Comparison of ENCODE assay signal across 8 mouse cellular contexts in the genomic region with DNA sequence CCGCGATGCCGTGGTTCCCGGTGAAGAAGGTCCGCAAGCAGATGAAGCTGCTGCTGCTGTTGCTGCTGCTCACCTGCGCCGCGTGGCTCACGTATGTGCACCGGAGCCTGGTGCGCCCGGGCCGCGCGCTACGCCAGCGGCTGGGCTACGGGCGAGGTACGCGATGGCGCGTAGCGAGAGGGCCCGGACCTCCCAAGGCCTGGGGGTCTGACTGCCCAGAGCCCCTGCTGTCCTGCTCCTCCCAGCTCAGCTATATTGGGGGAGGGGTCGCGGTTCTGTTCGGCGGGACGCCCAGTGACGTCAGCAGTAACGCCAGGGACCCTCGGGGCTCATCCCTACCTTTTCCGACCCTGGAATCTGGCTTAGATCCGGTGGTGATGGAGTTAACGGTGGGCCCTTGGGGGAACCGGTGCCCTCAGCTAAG. TPM values are rescaled to one million over a fixed set of nuclear protein-coding genes. Genes with fewer than 3 reads are reported as not detected.
DNase-seq lines count a peak whose midpoint lies in the region; ATAC-seq lines count a peak whose summit lies in the region.

No protein-coding gene starts in this region.

- no peaks in the 10 kb centered on the region for H3K27me3 ChIP-seq in intestine, embryonic 14.5 days (replicated peaks; ENCODE audit: control insufficient read depth, insufficient read depth, low read length)
- no peaks in the 10 kb centered on the region for H3K27me3 ChIP-seq in neural tube, embryonic 12.5 days (replicated peaks)

- H3K9ac ChIP-seq in intestine, embryonic 14.5 days (ENCODE audit: low read length): peak overlapping the region; percentile 83
- H3K9ac ChIP-seq in neural tube, embryonic 12.5 days: peak overlapping the region; percentile 95

- WGBS in intestine, embryonic 14.5 days: under 1% methylated on average over 36 of the region's 37 CpGs
- WGBS in neural tube, embryonic 12.5 days: under 1% methylated on average over 37 of the region's 37 CpGs

- H3K4me3 ChIP-seq in intestine, embryonic 14.5 days (ENCODE audit: low read depth, low read length): peak overlapping the region; percentile 74
- H3K4me3 ChIP-seq in neural tube, embryonic 12.5 days: peak overlapping the region; percentile 87

- peaks cover 15% of the 10 kb centered on the region; the same call in 1 of the 2 replicates for H3K4me1 ChIP-seq in intestine, embryonic 14.5 days (replicated peaks; ENCODE audit: control insufficient read depth, insufficient read depth, low read length)
- peaks cover 22% of the 10 kb centered on the region for H3K4me1 ChIP-seq in neural tube, embryonic 12.5 days

- ATAC-seq in cerebellum, adult (ENCODE audit: insufficient number of reproducible peaks, low FRiP score, low TSS enrichment): no peak
- ATAC-seq in intestine, embryonic 14.5 days (replicated peaks; ENCODE audit: low FRiP score, low TSS enrichment, low read depth): peak; percentile 59
- peak; percentile 64 for ATAC-seq in neural tube, embryonic 12.5 days (ENCODE audit: low FRiP score, low read depth)

- H3K36me3 ChIP-seq in intestine, embryonic 14.5 days (ENCODE audit: control insufficient read depth, insufficient read depth, low read length): peaks cover 15% of the 10 kb centered on the region
- peaks cover 34% of the 10 kb centered on the region for H3K36me3 ChIP-seq in neural tube, embryonic 12.5 days

- peak overlapping the region; percentile 97 for H3K4me2 ChIP-seq in intestine, embryonic 14.5 days (ENCODE audit: low read length)
- H3K4me2 ChIP-seq in neural tube, embryonic 12.5 days (replicated peaks): peak overlapping the region; percentile 91

- H3K27ac ChIP-seq in intestine, embryonic 14.5 days (ENCODE audit: low read depth): peak overlapping the region; percentile 27; the same call in 1 of the 2 replicates
- peak overlapping the region; percentile 68 for H3K27ac ChIP-seq in neural tube, embryonic 12.5 days

- H3K9me3 ChIP-seq in intestine, embryonic 14.5 days (ENCODE audit: control insufficient read depth, low read length): no peaks in the 10 kb centered on the region
- H3K9me3 ChIP-seq in neural tube, embryonic 12.5 days: no peaks in the 10 kb centered on the region

- peak; percentile 57 for DNase-seq in cerebellum, adult 11 months
- DNase-seq in right cerebral cortex, postnatal 4 days: peak; percentile 62
- DNase-seq in right cerebral cortex, postnatal 25 days: no peak
- DNase-seq in intestine, embryonic 14.5 days (ENCODE audit: low spot score): peak; percentile 66
- DNase-seq in T-cell, adult 2 months (ENCODE audit: low spot score): no peak
- DNase-seq in frontal cortex, postnatal 36 days (ENCODE audit: low spot score in 2 of 2): no peak

RNA-seq across cellular contexts. Expression of a gene that starts 0.4 kb away (rescaled TPM):
- polyA plus RNA-seq in intestine, embryonic 14.5 days (2014; fragmentation: Nextera tagmentation; extraction: Ambion mirVana): 9.2 and 13.6 TPM in 2 replicates
- polyA plus RNA-seq in neural tube, embryonic 12.5 days (2016; fragmentation: Nextera tagmentation; extraction: Ambion mirVana): 40.8 and 41.5 TPM in 2 replicates

RNA-seq across cellular contexts. Expression of a gene that starts 16.7 kb away (rescaled TPM):
- 11.6 and 14.7 TPM in 2 replicates for polyA plus RNA-seq in intestine, embryonic 14.5 days (2014; fragmentation: Nextera tagmentation; extraction: Ambion mirVana)
- 1.6 and 3.1 TPM in 2 replicates for polyA plus RNA-seq in neural tube, embryonic 12.5 days (2016; fragmentation: Nextera tagmentation; extraction: Ambion mirVana)

RNA-seq across cellular contexts. Expression of a gene that starts 32.4 kb away (rescaled TPM):
- polyA plus RNA-seq in intestine, embryonic 14.5 days (2014; fragmentation: Nextera tagmentation; extraction: Ambion mirVana): not detected in 2 replicates
- not detected in 2 replicates for polyA plus RNA-seq in neural tube, embryonic 12.5 days (2016; fragmentation: Nextera tagmentation; extraction: Ambion mirVana)

RNA-seq across cellular contexts. Expression of a gene that starts 39.1 kb away (rescaled TPM):
- 10.6 and 11.2 TPM in 2 replicates for polyA plus RNA-seq in intestine, embryonic 14.5 days (2014; fragmentation: Nextera tagmentation; extraction: Ambion mirVana)
- 1.6 and 2.3 TPM in 2 replicates for polyA plus RNA-seq in neural tube, embryonic 12.5 days (2016; fragmentation: Nextera tagmentation; extraction: Ambion mirVana)

RNA-seq across cellular contexts. Expression of a gene that starts 43.6 kb away (rescaled TPM):
- polyA plus RNA-seq in intestine, embryonic 14.5 days (2014; fragmentation: Nextera tagmentation; extraction: Ambion mirVana): 0.78 and 1.2 TPM in 2 replicates
- 0.42 and 0.54 TPM in 2 replicates for polyA plus RNA-seq in neural tube, embryonic 12.5 days (2016; fragmentation: Nextera tagmentation; extraction: Ambion mirVana)

Comparison
In these comparisons a context has a peak if more than half of its experiments do, and no peak if none do; other contexts are left out.
1. DNase-seq: peak in cerebellum, adult 11 months (single experiment), right cerebral cortex, postnatal 4 days (single experiment) and intestine, embryonic 14.5 days (single experiment); none in right cerebral cortex, postnatal 25 days (single experiment), T-cell, adult 2 months (single experiment) and frontal cortex, postnatal 36 days (0 of 2).